Mouse (Mus musculus): Measurements from ENCODE around the gene Gm21028.

Gm21028 gene

GRCm38 (mm10) chr7:42578488-42578887, at the start of gene Gm21028:
Gene Gm21028, minus strand, starts transcription at chr7:42578588.
- no peak for DNase-seq (ENCODE audit: low read depth, low spot score)

DNA sequence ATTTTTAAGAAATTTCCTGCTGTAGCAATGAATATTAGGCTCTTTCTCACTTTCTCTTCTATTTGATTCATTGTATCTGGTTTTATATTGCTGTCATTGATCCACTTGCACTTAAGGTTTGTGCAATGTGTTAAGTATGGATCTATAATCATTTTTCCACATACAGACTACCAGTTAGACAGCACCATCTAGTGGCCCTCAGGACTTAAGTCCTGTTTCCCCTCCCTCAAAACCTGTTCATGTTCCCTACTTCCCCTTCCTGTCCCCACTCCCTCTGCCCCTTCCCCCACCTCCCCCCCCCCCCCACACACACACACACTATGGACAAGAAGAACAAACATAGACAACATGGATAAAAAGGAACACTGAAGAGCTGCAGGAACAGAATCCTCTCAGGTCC, 17.3 kb upstream of the Gm21028 start:
- DNase-seq (ENCODE audit: low read depth, low spot score), result peak; percentile 50

DNA sequence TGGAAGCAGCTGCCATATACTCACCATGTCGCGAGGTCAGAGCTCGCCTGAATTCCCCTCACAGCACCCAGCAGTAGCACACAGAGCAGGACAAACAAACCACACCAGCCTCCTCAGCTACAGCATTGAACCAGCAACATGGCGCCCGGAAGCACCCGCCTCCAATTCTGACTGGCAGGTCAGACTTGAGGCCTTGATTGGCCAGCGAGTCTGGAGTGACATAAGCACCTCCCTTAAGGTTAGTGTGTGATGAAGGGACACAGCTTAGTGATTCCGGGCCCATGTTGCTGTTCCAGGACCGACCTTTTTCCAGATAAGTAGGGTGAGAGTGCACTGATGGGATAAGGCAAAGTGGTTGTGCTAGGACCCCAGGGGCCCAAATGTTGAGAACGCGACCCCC, 14.0 kb upstream of the Gm21028 start, which contains the start of gene Zfp977:
Gene Zfp977 (minus strand): TSS at position 135 of the 400 bp plus-strand sequence.
- DNase-seq (ENCODE audit: low read depth, low spot score), result peak; percentile 93

GRCm38 (mm10) chr7:42591311-42591710, 12.9 kb upstream of the Gm21028 start:
- peak; percentile 63 for DNase-seq (ENCODE audit: low read depth, low spot score)

GRCm38 (mm10) chr7:42551766-42552165, 26.6 kb downstream of the Gm21028 start:
- DNase-seq (ENCODE audit: low read depth, low spot score), result peak; percentile 79
